Mouse (Mus musculus): ENCODE results near the gene Neu1. TPM values are rescaled to one million over a fixed set of nuclear protein-coding genes. Genes with fewer than 3 reads are reported as not detected.
"Not testable (repeated sequence)": the region's sequence is repeated elsewhere in the genome, so short reads cannot be mapped to it uniquely, and the experiment has no call there.

The Neu1 gene
- total RNA-seq, 2 experiments from 2014 or later: 32.1 to 32.8 TPM

DNA sequence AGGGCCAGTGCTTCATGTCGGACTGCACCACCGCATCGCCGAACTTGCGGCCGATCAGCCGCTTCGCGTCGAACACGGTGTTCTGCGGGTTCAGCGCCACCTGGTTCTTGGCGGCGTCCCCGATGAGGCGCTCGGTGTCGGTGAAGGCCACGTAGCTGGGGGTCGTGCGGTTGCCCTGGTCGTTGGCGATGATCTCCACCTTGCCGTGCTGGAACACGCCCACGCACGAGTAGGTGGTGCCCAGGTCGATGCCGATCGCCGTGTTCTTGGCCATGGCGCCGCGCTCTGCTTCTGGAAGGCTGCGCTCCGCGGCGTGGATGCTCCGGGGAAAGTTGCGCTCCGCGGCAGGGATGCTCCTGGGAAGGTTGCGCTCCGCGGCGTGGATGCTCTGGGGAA is 27.7 kb downstream of the Neu1 start:
- intact Hi-C loops (cut with DNase I); DNase-seq (ENCODE audit: low spot score in 2 of 2): not testable (repeated sequence)

DNA sequence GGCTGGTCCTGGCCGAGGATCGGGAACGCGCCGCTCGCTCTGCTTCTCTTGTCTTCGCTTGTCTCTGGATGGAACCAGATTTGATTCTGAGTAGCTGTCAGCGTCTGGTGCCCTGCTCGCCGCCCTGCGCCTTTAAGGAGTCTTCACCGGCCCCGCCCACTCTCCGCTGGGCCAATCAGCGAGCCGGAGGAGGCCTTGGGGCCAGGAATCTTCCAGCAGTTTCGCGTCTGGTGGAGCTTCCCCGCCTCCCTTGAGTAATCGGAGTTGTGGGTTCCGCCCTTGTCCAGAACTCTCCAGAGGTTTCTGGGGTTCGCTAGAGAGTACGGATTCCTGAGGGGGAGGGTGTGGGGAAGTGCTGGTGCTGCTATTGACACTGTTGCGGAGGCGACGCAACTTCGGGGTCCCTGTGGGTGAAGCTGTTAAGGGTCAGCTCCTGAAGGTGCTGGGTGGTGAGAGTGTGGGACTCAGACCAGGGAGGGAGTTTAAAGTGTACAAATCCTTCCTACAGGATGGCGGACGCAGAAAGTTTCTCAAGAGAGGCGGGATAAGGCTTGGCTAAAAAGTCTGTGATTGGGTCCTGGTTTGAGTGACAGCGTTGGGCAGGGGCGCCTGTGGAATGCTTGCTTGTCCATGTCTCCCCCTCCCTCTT is 28.2 kb downstream of the Neu1 start, which contains the start of gene Hspa1b:
Hspa1b (minus strand) TSS at position 109 of the 649 bp plus-strand sequence.
- intact Hi-C loops (cut with DNase I): not testable (repeated sequence)
- DNase-seq (ENCODE audit: low spot score in 2 of 2): peak; percentile 67 to 79

- no peak for DNase-seq (ENCODE audit: low spot score in 2 of 2)
- intact Hi-C loops (cut with DNase I): no loop called here
Observed at GRCm38 (mm10) chr17:34959881-34960515, 28.9 kb downstream of the Neu1 start.

DNA sequence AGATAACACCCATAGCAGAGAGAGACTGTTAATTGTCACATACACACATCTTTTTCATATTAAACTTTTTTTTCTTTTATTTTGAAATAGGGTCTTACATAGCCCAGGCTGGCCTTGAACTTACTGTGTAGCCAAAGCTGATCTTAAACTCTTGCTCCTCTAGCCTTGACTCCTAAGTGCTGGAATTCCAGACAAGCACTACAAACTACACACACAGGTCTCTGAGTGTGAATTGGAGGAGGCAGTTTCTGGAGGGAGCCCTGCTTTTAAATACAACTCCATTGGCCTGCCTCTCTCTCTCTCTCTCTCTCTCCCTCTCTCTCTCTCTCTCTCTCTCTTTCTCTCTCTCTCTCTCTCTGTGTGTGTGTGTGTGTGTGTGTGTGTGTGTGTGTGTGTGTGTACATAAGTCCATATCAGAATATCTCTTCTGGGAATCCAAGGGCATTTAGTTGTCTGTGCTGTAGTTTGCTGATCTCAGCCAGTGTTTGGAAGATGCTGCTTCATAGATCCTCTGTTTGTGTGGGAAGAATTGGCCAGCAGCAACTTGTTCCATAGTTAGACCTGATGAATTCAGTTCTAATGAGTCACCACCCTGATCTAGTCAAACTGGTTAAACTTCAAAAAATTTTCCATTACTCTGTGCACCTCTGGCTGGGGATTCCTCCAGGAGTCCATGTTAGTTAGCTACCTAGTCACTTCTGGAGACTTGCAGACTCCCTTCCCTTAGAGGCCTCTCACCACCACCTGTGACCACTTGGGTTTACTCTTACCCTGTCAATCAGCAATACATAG is 29.8 kb downstream of the Neu1 start:
- intact Hi-C loops (cut with DNase I): no loop called here
- DNase-seq (ENCODE audit: low spot score in 2 of 2): no peak

DNA sequence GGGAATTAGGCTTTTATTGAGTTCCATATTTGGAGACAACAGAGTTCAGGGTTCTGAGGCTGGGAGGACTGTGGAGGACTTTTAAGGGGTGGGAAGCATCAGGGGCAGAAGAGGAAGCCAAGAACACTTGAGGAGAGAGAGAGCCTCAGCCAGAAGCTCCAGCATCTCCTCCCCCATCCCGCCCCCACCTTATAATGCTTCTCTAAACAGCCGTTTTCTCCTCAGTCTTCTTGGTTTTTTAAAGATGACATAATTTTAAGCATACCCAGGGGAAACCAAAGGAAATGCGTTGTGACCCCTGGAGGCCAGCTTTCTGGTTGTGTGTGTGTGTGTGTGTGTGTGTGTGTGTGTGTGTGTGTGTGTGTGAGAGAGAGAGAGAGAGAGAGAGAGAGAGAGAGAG is 31.1 kb downstream of the Neu1 start:
- DNase-seq (ENCODE audit: low spot score in 2 of 2): no peak
- intact Hi-C loops (cut with DNase I): no loop called here

- no peak for DNase-seq (ENCODE audit: low spot score in 2 of 2)
- intact Hi-C loops (cut with DNase I): no loop called here
Observed at GRCm38 (mm10) chr17:34962841-34963240, 31.8 kb downstream of the Neu1 start.

GRCm38 (mm10) chr17:34964640-34965049 is 33.6 kb downstream of the Neu1 start:
- no peak for DNase-seq (ENCODE audit: low spot score in 2 of 2)

DNA sequence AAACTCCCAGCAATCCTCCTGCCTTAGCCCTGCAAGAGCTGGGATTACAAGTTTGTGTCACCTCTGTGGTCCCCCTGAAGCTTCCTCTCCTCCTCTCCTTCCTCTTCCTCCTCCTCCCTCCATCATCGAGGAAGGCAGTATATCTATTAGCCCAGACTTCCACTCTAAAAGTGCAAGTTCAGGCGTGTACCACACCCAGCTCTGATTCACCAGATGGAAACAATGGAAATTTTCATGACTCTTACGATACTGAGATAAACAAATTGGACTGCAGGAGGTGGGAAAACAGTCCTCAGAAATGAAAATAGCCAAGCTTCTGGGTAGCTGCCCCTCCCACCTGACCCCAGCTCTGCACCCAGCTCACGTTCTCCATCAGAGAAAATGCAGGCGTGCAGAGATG is 34.6 kb downstream of the Neu1 start:
- no peak for DNase-seq (ENCODE audit: low spot score in 2 of 2)
- intact Hi-C loops (cut with DNase I): no loop called here

More at GRCm38 (mm10) chr17:34964640-34965049, 33.6 kb downstream of the Neu1 start:
- intact Hi-C loops (cut with DNase I): no loop called here

GRCm38 (mm10) chr17:34969822-34970221 is 38.8 kb downstream of the Neu1 start, which contains the start of gene Gm20481:
Gene Gm20481, plus strand, starts transcription at chr17:34969912.
- DNase-seq (ENCODE audit: low spot score in 2 of 2); intact Hi-C loops (cut with DNase I): not testable (repeated sequence)

GRCm38 (mm10) chr17:34970850-34971249 is 39.8 kb downstream of the Neu1 start:
- DNase-seq (ENCODE audit: low spot score in 2 of 2): not testable (repeated sequence)

GRCm38 (mm10) chr17:34971694-34972068 is 40.6 kb downstream of the Neu1 start:
- DNase-seq (ENCODE audit: low spot score in 2 of 2); intact Hi-C loops (cut with DNase I): not testable (repeated sequence)

More at GRCm38 (mm10) chr17:34970850-34971249, 39.8 kb downstream of the Neu1 start:
- intact Hi-C loops (cut with DNase I): not testable (repeated sequence)

DNA sequence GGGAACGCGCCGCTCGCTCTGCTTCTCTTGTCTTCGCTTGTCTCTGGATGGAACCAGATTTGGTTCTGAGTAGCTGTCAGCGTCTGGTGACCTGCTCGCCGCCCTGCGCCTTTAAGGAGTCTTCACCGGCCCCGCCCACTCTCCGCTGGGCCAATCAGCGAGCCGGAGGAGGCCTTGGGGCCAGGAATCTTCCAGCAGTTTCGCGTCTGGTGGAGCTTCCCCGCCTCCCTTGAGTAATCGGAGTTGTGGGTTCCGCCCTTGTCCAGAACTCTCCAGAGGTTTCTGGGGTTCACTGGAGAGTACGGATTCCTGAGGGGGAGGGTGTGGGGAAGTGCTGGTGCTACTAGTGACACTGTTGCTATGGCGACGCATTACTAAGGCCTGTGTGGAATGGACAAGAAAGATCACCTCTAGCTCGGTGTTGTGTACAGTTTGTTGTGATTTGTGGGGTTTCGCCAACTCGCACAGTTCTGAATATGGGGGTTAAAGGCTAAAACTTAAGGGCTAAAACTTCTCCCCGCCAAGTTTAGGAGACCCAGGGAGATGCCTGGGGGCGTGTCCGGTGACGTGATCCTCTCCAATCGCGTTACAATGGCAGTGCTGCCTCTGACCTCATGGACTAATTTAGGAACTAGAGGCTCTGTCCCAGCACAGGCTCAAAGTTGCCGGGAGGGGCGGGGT is 41.2 kb downstream of the Neu1 start, which contains the start of the genes Hspa1a and Hspa1l:
Hspa1a (minus strand) TSS at position 88 of the 681 bp plus-strand sequence.
Hspa1l (plus strand) TSS at position 635 of the 681 bp plus-strand sequence.
- intact Hi-C loops (cut with DNase I): not testable (repeated sequence)
- peak; percentile 72 to 79 for DNase-seq (ENCODE audit: low spot score in 2 of 2)

DNA sequence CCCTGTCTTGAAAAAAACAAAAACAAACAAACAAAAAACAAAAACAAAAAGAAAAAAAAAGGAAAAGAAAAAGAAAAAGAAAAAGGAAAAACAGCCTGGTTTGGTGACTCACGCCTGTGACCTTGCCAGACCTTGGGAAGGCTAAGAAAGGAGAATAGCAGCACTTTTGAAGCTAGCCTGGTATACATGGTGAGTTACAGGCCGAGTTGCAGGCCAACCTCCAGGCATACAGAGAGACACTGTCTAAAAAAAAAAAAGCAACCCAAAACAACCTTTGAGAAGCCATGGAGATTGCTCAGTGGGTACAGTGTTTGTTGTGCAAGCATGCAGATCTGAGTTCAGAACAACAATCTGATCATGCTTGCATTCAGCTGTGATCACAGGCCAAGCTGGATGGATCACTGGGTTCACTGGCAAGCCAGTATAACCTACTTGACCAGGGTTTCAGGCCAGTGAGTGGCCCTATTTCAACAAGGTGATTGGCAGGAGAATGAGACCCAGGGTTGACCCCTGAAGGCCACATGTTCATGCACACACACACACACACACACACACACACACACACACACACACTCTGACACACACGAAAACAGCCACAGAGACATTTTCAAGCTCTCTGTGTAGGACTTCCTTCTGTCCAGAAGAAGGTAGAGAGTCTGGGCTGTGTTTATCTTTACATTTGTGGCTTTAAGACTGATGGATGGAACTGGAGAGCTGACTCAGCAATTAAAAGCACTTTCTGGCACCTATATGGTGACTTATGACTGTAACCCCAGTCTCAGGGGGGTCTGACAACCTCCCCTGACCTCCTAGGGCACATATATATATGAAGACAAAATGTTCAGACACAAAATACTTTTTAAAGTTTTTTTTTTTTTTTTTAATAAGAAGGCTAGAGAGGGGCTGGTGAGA is 44.8 kb downstream of the Neu1 start:
- intact Hi-C loops (cut with DNase I): no loop called here

DNA sequence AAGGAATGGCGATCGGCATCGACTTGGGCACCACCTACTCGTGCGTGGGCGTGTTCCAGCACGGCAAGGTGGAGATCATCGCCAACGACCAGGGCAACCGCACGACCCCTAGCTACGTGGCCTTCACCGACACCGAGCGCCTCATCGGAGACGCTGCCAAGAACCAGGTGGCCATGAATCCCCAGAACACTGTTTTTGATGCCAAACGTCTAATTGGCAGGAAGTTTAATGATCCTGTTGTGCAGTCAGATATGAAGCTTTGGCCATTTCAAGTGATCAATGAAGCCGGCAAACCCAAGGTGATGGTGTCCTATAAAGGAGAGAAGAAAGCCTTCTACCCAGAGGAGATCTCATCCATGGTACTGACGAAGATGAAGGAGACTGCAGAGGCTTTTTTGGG is 45.9 kb downstream of the Neu1 start:
- intact Hi-C loops (cut with DNase I): no loop called here
- DNase-seq (ENCODE audit: low spot score in 2 of 2): no peak

More for the DNA sequence above, 44.8 kb downstream of the Neu1 start:
- DNase-seq (ENCODE audit: low spot score in 2 of 2): no peak

- intact Hi-C loops (cut with DNase I): no loop called here
Observed at GRCm38 (mm10) chr17:34978239-34978638, 47.2 kb downstream of the Neu1 start.

GRCm38 (mm10) chr17:34979631-34980030 is 48.6 kb downstream of the Neu1 start:
- intact Hi-C loops (cut with DNase I): loop anchor here (5.0 kb wide), 2 partner anchors 57 to 127 kb away; partner anchors contain the start of genes Nelfe and Skiv2l
- no peak for DNase-seq (ENCODE audit: low spot score in 2 of 2)

More at GRCm38 (mm10) chr17:34978239-34978638, 47.2 kb downstream of the Neu1 start:
- DNase-seq (ENCODE audit: low spot score in 2 of 2): no peak

- intact Hi-C loops (cut with DNase I): loop anchor here (5.0 kb wide), 2 partner anchors 58 to 128 kb away; partner anchors contain the start of genes Nelfe and Skiv2l
- DNase-seq (ENCODE audit: low spot score in 2 of 2): peak in 1 of 2 experiments; percentile 57
Observed at GRCm38 (mm10) chr17:34980655-34981054, 49.6 kb downstream of the Neu1 start.

GRCm38 (mm10) chr17:34981690-34982180 is 50.7 kb downstream of the Neu1 start, which contains the start of gene Lsm2:
Gene Lsm2, plus strand, starts transcription at chr17:34981862.
- peak; percentile 89 to 91 for DNase-seq (ENCODE audit: low spot score in 2 of 2)
- intact Hi-C loops (cut with DNase I): loop anchor here (2.0 to 5.0 kb wide), 3 partner anchors 29 to 129 kb away; partner anchors contain the start of genes Nelfe and Skiv2l

All from left cerebral cortex, postnatal 14 days (tissue).